Mouse (Mus musculus): ENCODE measurements at regions not wholly inside any gene's neighbourhood (a gene's known extent, or its start where the extent isn't known, plus 50 kb on each side); places are given as distances from the start of the nearest gene placed in this dataset.

GRCm38 (mm10) chr5:118353061-118353460 is 108.0 kb downstream of the 2410131K14Rik start:
- DNase-seq, result no peak
- Histone ChIP-seq H3K36me3 (ENCODE audit: insufficient read depth) (no peaks in the 10 kb centered on the region), H3K4me2 (no peak overlapping the region), H3K9me3 (ENCODE audit: low read depth, low read length) (no peaks in the 10 kb centered on the region), H3K27me3 (ENCODE audit: insufficient read depth, low read length) (no peaks in the 10 kb centered on the region), H3K27ac (ENCODE audit: low read depth) (no peak overlapping the region), H3K4me3 (ENCODE audit: low read depth, low read length) (no peak overlapping the region), H3K9ac (no peak overlapping the region), H3K4me1 (ENCODE audit: insufficient read depth) (peaks cover 16% of the 10 kb centered on the region; the same call in 1 of the 2 replicates)
- ATAC-seq (ENCODE audit: insufficient read depth), result no peak
- TF ChIP-seq CTCF (IDR thresholded peaks at IDR 0.05; ENCODE audit: low read depth), result no peak
- 32% methylated on average over 6 of the region's 6 CpGs for WGBS

- no peaks in the 10 kb centered on the region for H3K27me3 ChIP-seq (ENCODE audit: insufficient read depth, low read length)
- WGBS, result 33% methylated on average over 9 of the region's 9 CpGs
- ATAC-seq (ENCODE audit: insufficient read depth) (no peak), DNase-seq (no peak)
- no peaks in the 10 kb centered on the region for H3K36me3 ChIP-seq (ENCODE audit: insufficient read depth)
- TF ChIP-seq CTCF (IDR thresholded peaks at IDR 0.05; ENCODE audit: low read depth), result no peak
- no peak overlapping the region for H3K9ac ChIP-seq
- H3K4me2 ChIP-seq, result no peak overlapping the region
- peaks cover 16% of the 10 kb centered on the region; the same call in 1 of the 2 replicates for H3K4me1 ChIP-seq (ENCODE audit: insufficient read depth)
- H3K4me3 ChIP-seq (ENCODE audit: low read depth, low read length), result no peak overlapping the region
- no peaks in the 10 kb centered on the region for H3K9me3 ChIP-seq (ENCODE audit: low read depth, low read length)
- H3K27ac ChIP-seq (ENCODE audit: low read depth), result no peak overlapping the region
These were observed 108.7 kb downstream of the 2410131K14Rik start for GRCm38 (mm10) chr5:118353689-118354088.

- no peak overlapping the region for H3K27ac ChIP-seq (ENCODE audit: low read depth)
- no peak for TF ChIP-seq CTCF (IDR thresholded peaks at IDR 0.05; ENCODE audit: low read depth)
- H3K4me1 ChIP-seq (ENCODE audit: insufficient read depth), result peaks cover 16% of the 10 kb centered on the region; the same call in 1 of the 2 replicates
- ATAC-seq (ENCODE audit: insufficient read depth) (no peak), DNase-seq (no peak)
- no peaks in the 10 kb centered on the region for H3K36me3 ChIP-seq (ENCODE audit: insufficient read depth)
- H3K9ac ChIP-seq, result no peak overlapping the region
- no peak overlapping the region for H3K4me3 ChIP-seq (ENCODE audit: low read depth, low read length)
- WGBS, result 27% methylated on average over 5 of the region's 5 CpGs
- no peak overlapping the region for H3K4me2 ChIP-seq
- H3K27me3 ChIP-seq (ENCODE audit: insufficient read depth, low read length), result no peaks in the 10 kb centered on the region
- H3K9me3 ChIP-seq (ENCODE audit: low read depth, low read length), result no peaks in the 10 kb centered on the region
These were observed 109.1 kb downstream of the 2410131K14Rik start for GRCm38 (mm10) chr5:118354127-118354526.

- H3K9ac ChIP-seq, result no peak overlapping the region
- H3K4me1 ChIP-seq (ENCODE audit: insufficient read depth), result peaks cover 16% of the 10 kb centered on the region; the same call in 1 of the 2 replicates
- H3K36me3 ChIP-seq (ENCODE audit: insufficient read depth), result no peaks in the 10 kb centered on the region
- H3K27me3 ChIP-seq (ENCODE audit: insufficient read depth, low read length), result no peaks in the 10 kb centered on the region
- no peak for TF ChIP-seq CTCF (IDR thresholded peaks at IDR 0.05; ENCODE audit: low read depth)
- H3K4me3 ChIP-seq (ENCODE audit: low read depth, low read length), result no peak overlapping the region
- WGBS, result 44% methylated on average over 3 of the region's 3 CpGs
- no peak overlapping the region for H3K4me2 ChIP-seq
- ATAC-seq (ENCODE audit: insufficient read depth) (no peak), DNase-seq (no peak)
- H3K9me3 ChIP-seq (ENCODE audit: low read depth, low read length), result no peaks in the 10 kb centered on the region
- peak overlapping the region; percentile 61 for H3K27ac ChIP-seq (ENCODE audit: low read depth)
These were observed 109.8 kb downstream of the 2410131K14Rik start for GRCm38 (mm10) chr5:118354871-118355270.

- Histone ChIP-seq H3K27ac (ENCODE audit: low read depth) (peak overlapping the region; percentile 61), H3K9ac (no peak overlapping the region), H3K4me2 (no peak overlapping the region), H3K9me3 (ENCODE audit: low read depth, low read length) (no peaks in the 10 kb centered on the region), H3K4me1 (ENCODE audit: insufficient read depth) (peaks cover 16% of the 10 kb centered on the region; the same call in 1 of the 2 replicates), H3K27me3 (ENCODE audit: insufficient read depth, low read length) (no peaks in the 10 kb centered on the region), H3K4me3 (ENCODE audit: low read depth, low read length) (no peak overlapping the region), H3K36me3 (ENCODE audit: insufficient read depth) (no peaks in the 10 kb centered on the region)
- DNase-seq (no peak), ATAC-seq (ENCODE audit: insufficient read depth) (no peak)
- 74% methylated on average over 5 of the region's 5 CpGs for WGBS
- no peak for TF ChIP-seq CTCF (IDR thresholded peaks at IDR 0.05; ENCODE audit: low read depth)
These were observed 110.3 kb downstream of the 2410131K14Rik start for GRCm38 (mm10) chr5:118355287-118355686.

GRCm38 (mm10) chr5:118355691-118356337 is 110.8 kb downstream of the 2410131K14Rik start:
- Histone ChIP-seq H3K36me3 (ENCODE audit: insufficient read depth) (no peaks in the 10 kb centered on the region), H3K4me2 (no peak overlapping the region), H3K27ac (ENCODE audit: low read depth) (no peak overlapping the region), H3K27me3 (ENCODE audit: insufficient read depth, low read length) (no peaks in the 10 kb centered on the region), H3K9ac (no peak overlapping the region), H3K4me1 (ENCODE audit: insufficient read depth) (peaks cover 16% of the 10 kb centered on the region; the same call in 1 of the 2 replicates), H3K9me3 (ENCODE audit: low read depth, low read length) (no peaks in the 10 kb centered on the region), H3K4me3 (ENCODE audit: low read depth, low read length) (no peak overlapping the region)
- ATAC-seq (ENCODE audit: insufficient read depth) (peak; percentile 66), DNase-seq (peak; percentile 79)
- WGBS, result 54% methylated on average over 11 of the region's 11 CpGs
- no peak for TF ChIP-seq CTCF (IDR thresholded peaks at IDR 0.05; ENCODE audit: low read depth)

- peaks cover 16% of the 10 kb centered on the region; the same call in 1 of the 2 replicates for H3K4me1 ChIP-seq (ENCODE audit: insufficient read depth)
- no peak for TF ChIP-seq CTCF (IDR thresholded peaks at IDR 0.05; ENCODE audit: low read depth)
- H3K36me3 ChIP-seq (ENCODE audit: insufficient read depth), result no peaks in the 10 kb centered on the region
- no peak overlapping the region for H3K27ac ChIP-seq (ENCODE audit: low read depth)
- no peak overlapping the region for H3K4me2 ChIP-seq
- H3K4me3 ChIP-seq (ENCODE audit: low read depth, low read length), result no peak overlapping the region
- H3K9ac ChIP-seq, result no peak overlapping the region
- no peaks in the 10 kb centered on the region for H3K9me3 ChIP-seq (ENCODE audit: low read depth, low read length)
- no peaks in the 10 kb centered on the region for H3K27me3 ChIP-seq (ENCODE audit: insufficient read depth, low read length)
- WGBS, result 56% methylated on average over 13 of the region's 13 CpGs
- ATAC-seq (ENCODE audit: insufficient read depth) (no peak), DNase-seq (peak; percentile 46)
These were observed 114.8 kb downstream of the 2410131K14Rik start for GRCm38 (mm10) chr5:118359646-118360373.
